Mouse (Mus musculus) megakaryocyte progenitor cell, adult 5-6 weeks (primary cell): ENCODE results near the gene Usp54. TPM values are rescaled to one million over a fixed set of nuclear protein-coding genes. Genes with fewer than 3 reads are reported as not detected.

ENCODE experiments used
- ATAC-seq: replicated peaks from 2 replicates; pipeline ENCODE4 v1.8.0; 2016; ENCODE audit warnings: mild to moderate bottlenecking, moderate TSS enrichment, inconsistent platforms; ENCODE audit not compliant: poor library complexity
- total RNA-seq, 2 experiments: library from RNA; stranded (forward) in 1 of 2; stranded (reverse) in 1 of 2; fragments of 157-497, 149-512 nt in 1 of 2; fragments of 200-1000 nt in 1 of 2; gene quantifications; 2 replicates each; pipeline versions ENCODE4 v1.2.3 to v1.2.4; 2015 to 2017

Gene Usp54
- total RNA-seq, 2 experiments from 2014 or later, result 3.2 to 7.0 TPM

- no peak for ATAC-seq
Measured at GRCm38 (mm10) chr14:20529643-20530042, 111.2 kb downstream of the Usp54 start.

- ATAC-seq, result no peak
Measured at GRCm38 (mm10) chr14:20520179-20520578, 120.7 kb downstream of the Usp54 start.

- ATAC-seq, result peak; percentile 65
Measured at GRCm38 (mm10) chr14:20508424-20508823, 132.4 kb downstream of the Usp54 start.

- ATAC-seq, result peak; percentile 70
Measured at GRCm38 (mm10) chr14:20502966-20503365, 137.9 kb downstream of the Usp54 start.

GRCm38 (mm10) chr14:20499982-20500381, 140.9 kb downstream of the Usp54 start:
- ATAC-seq, result no peak

Other genes with a start within 250 kb of the Usp54 start
- 89.6 and 90.7 TPM in 2 replicates for gene Mrps16, start 247.4 kb downstream of the Usp54 start, total RNA-seq (2015)
- 43.4 and 45.8 TPM in 2 replicates for gene Mrps16, start 247.4 kb downstream of the Usp54 start, total RNA-seq (2017)
- not detected in 2 replicates for gene Cfap70, start 188.8 kb downstream of the Usp54 start, total RNA-seq (2015)
- not detected in 2 replicates for gene Cfap70, start 188.8 kb downstream of the Usp54 start, total RNA-seq (2017)
- gene Anxa7, start 160.9 kb downstream of the Usp54 start, total RNA-seq (2015), result 52.6 and 56.2 TPM in 2 replicates
- gene Anxa7, start 160.9 kb downstream of the Usp54 start, total RNA-seq (2017), result 56.4 and 63.0 TPM in 2 replicates
- gene Mss51, start 144.2 kb downstream of the Usp54 start, total RNA-seq (2015), result 1.1 and 2.1 TPM in 2 replicates
- 0.29 and 0.74 TPM in 2 replicates for gene Mss51, start 144.2 kb downstream of the Usp54 start, total RNA-seq (2017)
- 166 and 169 TPM in 2 replicates for gene Ppp3cb, start 94.5 kb downstream of the Usp54 start, total RNA-seq (2015)
- 56.9 and 68.0 TPM in 2 replicates for gene Ppp3cb, start 94.5 kb downstream of the Usp54 start, total RNA-seq (2017)
- gene Myoz1, start 15.5 kb upstream of the Usp54 start, total RNA-seq (2015), result not detected in 2 replicates
- 0.68 TPM in 1 of 2 replicates, not detected in the other for gene Myoz1, start 15.5 kb upstream of the Usp54 start, total RNA-seq (2017)
- gene Synpo2l, start 27.3 kb upstream of the Usp54 start, total RNA-seq (2015), result 0.10 TPM in 1 of 2 replicates, not detected in the other
- gene Synpo2l, start 27.3 kb upstream of the Usp54 start, total RNA-seq (2017), result 0.20 TPM in 1 of 2 replicates, not detected in the other
- gene Sec24c, start 33.2 kb upstream of the Usp54 start, total RNA-seq (2015), result 40.1 and 40.5 TPM in 2 replicates
- gene Sec24c, start 33.2 kb upstream of the Usp54 start, total RNA-seq (2017), result 88.7 and 97.9 TPM in 2 replicates
- 14.3 and 15.3 TPM in 2 replicates for gene Fut11, start 53.9 kb upstream of the Usp54 start, total RNA-seq (2015)
- gene Fut11, start 53.9 kb upstream of the Usp54 start, total RNA-seq (2017), result 5.3 and 5.7 TPM in 2 replicates
- 163 and 169 TPM in 2 replicates for gene Chchd1, start 61.9 kb upstream of the Usp54 start, total RNA-seq (2015)
- gene Chchd1, start 61.9 kb upstream of the Usp54 start, total RNA-seq (2017), result 104 and 110 TPM in 2 replicates
- gene Zswim8, start 66.5 kb upstream of the Usp54 start, total RNA-seq (2015), result 19.5 and 23.4 TPM in 2 replicates
- gene Zswim8, start 66.5 kb upstream of the Usp54 start, total RNA-seq (2017), result 19.1 and 23.5 TPM in 2 replicates
- 21.2 and 30.7 TPM in 2 replicates for gene Ndst2, start 93.5 kb upstream of the Usp54 start, total RNA-seq (2015)
- gene Ndst2, start 93.5 kb upstream of the Usp54 start, total RNA-seq (2017), result 6.6 and 8.5 TPM in 2 replicates
- 22.9 and 29.1 TPM in 2 replicates for gene Camk2g, start 153.0 kb upstream of the Usp54 start, total RNA-seq (2015)
- gene Camk2g, start 153.0 kb upstream of the Usp54 start, total RNA-seq (2017), result 47.5 and 52.5 TPM in 2 replicates
- 3.4 TPM in 2 replicates for gene Plau, start 195.6 kb upstream of the Usp54 start, total RNA-seq (2015)
- gene Plau, start 195.6 kb upstream of the Usp54 start, total RNA-seq (2017), result 6.9 and 7.6 TPM in 2 replicates